Mouse (Mus musculus) kidney, embryonic 14.5 days (tissue): Measurements from ENCODE around the gene Gm12185. TPM values are rescaled to one million over a fixed set of nuclear protein-coding genes. Genes with fewer than 3 reads are reported as not detected.
"Not testable (repeated sequence)": the region's sequence is repeated elsewhere in the genome, so short reads cannot be mapped to it uniquely, and the experiment has no call there.

Experiments
- ATAC-seq: fragments of 200-750 bp; cut with Nextera tagmentation; 2 replicates; pipeline ENCODE4 v1.8.0; 2017; ENCODE audit warnings: moderate number of reproducible peaks, mild to moderate bottlenecking, moderate TSS enrichment, moderate library complexity; ENCODE audit not compliant: low FRiP score, low TSS enrichment
- H3K27ac ChIP-seq: fragments of 300-500 bp; sonication (generic); 2 replicates; pipeline ENCODE4 v1.5.1; 2014; ENCODE audit warnings: low read depth, mild to moderate bottlenecking, low read length, moderate library complexity, mixed read lengths
- H3K27me3 ChIP-seq: fragments of 300-500 bp; sonication (generic); 2 replicates; pipeline ENCODE4 v1.6.1; 2014; ENCODE audit warnings: mild to moderate bottlenecking, low read length; ENCODE audit not compliant: control insufficient read depth, insufficient read depth
- H3K36me3 ChIP-seq: fragments of 300-500 bp; sonication (generic); 2 replicates; pipeline ENCODE4 v1.6.1; 2014; ENCODE audit warnings: low read length, mixed read lengths; ENCODE audit not compliant: control insufficient read depth, insufficient read depth
- H3K4me1 ChIP-seq: fragments of 300-500 bp; sonication (generic); 2 replicates; pipeline ENCODE4 v1.6.1; 2014; ENCODE audit warnings: low read length, mixed read lengths; ENCODE audit not compliant: control insufficient read depth, insufficient read depth
- H3K4me2 ChIP-seq: fragments of 300-500 bp; sonication (generic); replicated peaks from 2 replicates; pipeline ENCODE4 v1.6.1; 2014; ENCODE audit warnings: low read depth, mild to moderate bottlenecking, low read length
- H3K4me3 ChIP-seq: fragments of 300-500 bp; sonication (generic); 2 replicates; pipeline ENCODE4 v1.5.1; 2014; ENCODE audit warnings: mild to moderate bottlenecking, low read length
- H3K9ac ChIP-seq: fragments of 300-500 bp; sonication (generic); 2 replicates; pipeline ENCODE4 v1.6.1; 2014; ENCODE audit warnings: low read depth, mild to moderate bottlenecking, low read length, moderate library complexity
- H3K9me3 ChIP-seq: fragments of 300-500 bp; sonication (generic); 2 replicates; pipeline ENCODE4 v1.6.1; 2016; ENCODE audit warnings: low read length; ENCODE audit not compliant: control insufficient read depth
- WGBS: fragments of 180-500 bp; shearing (Covaris S2); extraction: QIAGEN DNeasy Blood & Tissue Kit; methylation state at CpG from one replicate; pipeline ENCODE4 v1.1.7; 2014; 5-methylcytosine and 5-hydroxymethylcytosine counted together
- polyA plus RNA-seq: library from polyadenylated mRNA; unstranded; fragments of >200 nt; fragmentation: Nextera tagmentation; extraction: Ambion mirVana; gene quantifications from 2 replicates; pipeline ENCODE4 v1.2.1, GENCODE M21; 2014

The Gm12185 gene
- polyA plus RNA-seq, 1 experiment from 2014 or later: not detected

DNA sequence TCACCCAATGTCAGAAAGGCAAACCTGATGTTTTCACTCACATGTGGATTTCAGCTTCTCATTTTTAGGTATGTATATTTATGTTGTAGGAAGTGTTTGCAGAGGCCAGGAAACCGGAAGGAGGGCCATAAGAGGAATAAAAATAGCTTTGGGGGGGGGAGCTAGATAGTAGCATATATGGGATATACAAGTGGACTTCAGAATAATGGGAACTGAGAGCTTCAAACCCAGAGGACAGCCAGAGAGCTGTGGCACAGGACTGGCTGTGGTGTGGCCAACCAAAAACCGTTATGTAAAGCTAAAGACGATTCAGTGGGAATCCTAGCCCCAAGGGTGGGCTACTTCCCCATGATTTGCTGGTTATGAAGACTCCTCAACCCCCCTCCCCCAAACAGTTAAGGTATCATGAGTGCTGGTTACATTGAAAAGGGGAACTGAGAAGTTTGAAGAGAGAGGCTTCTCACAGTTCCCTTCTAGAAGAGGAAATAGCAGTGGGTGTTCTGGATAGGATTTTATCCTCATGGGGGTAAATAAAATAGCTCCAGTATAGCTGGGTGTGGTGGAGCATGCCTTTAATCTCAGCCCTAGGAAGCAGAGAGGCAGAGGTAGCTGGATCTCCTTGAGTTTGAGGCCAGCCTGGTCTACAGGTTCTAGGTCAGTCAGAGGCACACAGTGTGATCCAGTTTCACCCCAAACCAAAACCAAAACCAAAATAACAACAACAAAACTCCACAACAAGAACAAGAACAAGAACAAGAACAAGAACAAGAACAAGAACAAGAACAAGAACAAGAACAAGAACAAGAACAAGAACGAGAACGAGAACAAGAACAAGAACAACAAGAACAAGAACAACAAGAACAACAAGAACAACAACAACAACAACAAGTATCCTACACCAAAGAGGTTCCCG is 91.1 kb downstream of the Gm12185 start:
- H3K4me3 ChIP-seq, H3K27me3 ChIP-seq, H3K9ac ChIP-seq, ATAC-seq, H3K4me1 ChIP-seq, H3K36me3 ChIP-seq, H3K27ac ChIP-seq, H3K9me3 ChIP-seq, H3K4me2 ChIP-seq: not testable (repeated sequence)
- 80% methylated on average over 6 of the region's 6 CpGs for WGBS

DNA sequence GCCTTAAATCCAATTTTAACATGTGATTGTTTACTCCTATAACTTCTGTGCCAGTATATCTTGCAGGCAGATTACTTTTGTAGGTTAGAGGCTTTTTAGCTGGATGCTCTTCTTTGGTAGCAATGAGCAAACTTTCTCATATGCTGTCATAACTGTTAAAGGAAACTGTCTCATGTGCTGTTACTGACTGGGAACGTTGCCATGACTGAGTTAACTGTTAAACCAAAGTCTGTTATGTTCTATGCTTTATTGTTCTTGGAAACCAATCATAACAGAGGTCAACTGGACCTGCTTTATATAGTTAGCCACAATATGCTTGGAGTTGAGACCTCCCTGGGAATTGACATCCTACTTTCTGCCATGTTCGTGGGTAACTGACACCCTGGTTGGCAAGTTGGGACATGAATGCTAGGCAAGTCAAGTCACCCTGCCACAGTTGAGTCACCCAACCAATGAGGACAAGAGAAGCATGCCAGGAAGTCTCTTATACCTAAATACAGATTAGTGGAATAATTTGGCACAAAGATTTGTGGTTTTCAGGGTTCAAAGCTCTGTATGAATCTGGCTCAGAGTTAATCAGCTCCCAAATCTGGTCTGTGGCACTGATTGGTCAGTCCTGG is 93.1 kb downstream of the Gm12185 start:
- Histone ChIP-seq H3K9ac (no peak overlapping the region), H3K36me3 (no peaks in the 10 kb centered on the region), H3K4me3 (no peak overlapping the region), H3K9me3 (no peaks in the 10 kb centered on the region), H3K27ac (no peak overlapping the region), H3K27me3 (no peaks in the 10 kb centered on the region), H3K4me2 (no peak overlapping the region), H3K4me1 (no peaks in the 10 kb centered on the region)
- no peak for ATAC-seq
- WGBS: 67% methylated on average over 2 of the region's 2 CpGs

- Histone ChIP-seq H3K27me3 (no peaks in the 10 kb centered on the region), H3K9me3 (no peaks in the 10 kb centered on the region), H3K27ac (no peak overlapping the region), H3K4me2 (no peak overlapping the region), H3K4me3 (no peak overlapping the region), H3K4me1 (peaks cover 11% of the 10 kb centered on the region), H3K36me3 (no peaks in the 10 kb centered on the region), H3K9ac (no peak overlapping the region)
- ATAC-seq: no peak
- WGBS: 97% methylated on average over 1 of the region's 1 CpGs
These were observed 115.3 kb downstream of the Gm12185 start for GRCm38 (mm10) chr11:48876680-48877079.

DNA sequence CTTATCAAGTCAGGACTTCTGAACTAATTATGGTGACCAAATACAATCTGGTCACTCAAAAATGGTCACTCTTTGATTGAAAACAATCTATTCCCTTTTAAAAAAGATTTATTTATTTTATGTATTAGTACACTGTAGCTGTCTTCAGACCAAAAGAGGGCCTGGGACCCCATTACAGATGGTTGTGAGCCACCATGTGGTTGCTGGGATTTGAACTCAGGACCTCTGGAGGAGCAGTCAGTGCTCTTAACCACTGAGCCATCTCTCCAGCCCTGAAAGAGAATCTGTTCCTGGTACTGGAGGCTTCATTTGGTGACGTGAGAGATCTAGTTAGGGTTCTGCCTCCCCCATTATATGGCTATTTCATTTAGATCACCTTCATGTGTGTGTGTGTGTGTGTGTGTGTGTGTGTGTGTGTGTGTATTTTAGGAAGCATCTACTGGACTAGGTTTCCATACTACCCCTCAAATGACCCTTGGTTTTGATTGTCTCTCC is 116.6 kb downstream of the Gm12185 start:
- not testable (repeated sequence) for H3K27me3 ChIP-seq, H3K4me2 ChIP-seq, H3K27ac ChIP-seq, H3K9me3 ChIP-seq, H3K9ac ChIP-seq, H3K4me3 ChIP-seq, H3K36me3 ChIP-seq, ATAC-seq
- WGBS: 91% methylated on average over 1 of the region's 1 CpGs
- peaks cover 11% of the 10 kb centered on the region for H3K4me1 ChIP-seq

- no peak overlapping the region for H3K4me2 ChIP-seq
- no peaks in the 10 kb centered on the region for H3K27me3 ChIP-seq
- H3K4me3 ChIP-seq: no peak overlapping the region
- H3K9me3 ChIP-seq: no peaks in the 10 kb centered on the region
- H3K9ac ChIP-seq: no peak overlapping the region
- no peaks in the 10 kb centered on the region for H3K36me3 ChIP-seq
- no peak overlapping the region for H3K27ac ChIP-seq
- H3K4me1 ChIP-seq: peaks cover 16% of the 10 kb centered on the region
- ATAC-seq: 0 out of 2 replicates have a peak, but pooled peaks have one; percentile 32
- WGBS: 3% methylated on average over 4 of the region's 4 CpGs
These were observed 117.6 kb downstream of the Gm12185 start for GRCm38 (mm10) chr11:48874465-48874864.

- no peaks in the 10 kb centered on the region for H3K9me3 ChIP-seq
- H3K27ac ChIP-seq: no peak overlapping the region
- no peaks in the 10 kb centered on the region for H3K36me3 ChIP-seq
- H3K4me2 ChIP-seq: no peak overlapping the region
- ATAC-seq: no peak
- WGBS: 54% methylated on average over 10 of the region's 10 CpGs
- no peak overlapping the region for H3K9ac ChIP-seq
- peaks cover 16% of the 10 kb centered on the region for H3K4me1 ChIP-seq
- H3K27me3 ChIP-seq: no peaks in the 10 kb centered on the region
- no peak overlapping the region for H3K4me3 ChIP-seq
These were observed 118.3 kb downstream of the Gm12185 start for GRCm38 (mm10) chr11:48873591-48874290.

- no peaks in the 10 kb centered on the region for H3K27me3 ChIP-seq
- H3K36me3 ChIP-seq: no peaks in the 10 kb centered on the region
- H3K9me3 ChIP-seq: no peaks in the 10 kb centered on the region
- ATAC-seq: no peak
- no peak overlapping the region for H3K27ac ChIP-seq
- 69% methylated on average over 7 of the region's 7 CpGs for WGBS
- no peak overlapping the region; the same call in 1 of the 2 replicates for H3K4me2 ChIP-seq
- H3K4me1 ChIP-seq: peaks cover 16% of the 10 kb centered on the region
- H3K4me3 ChIP-seq: no peak overlapping the region
- H3K9ac ChIP-seq: no peak overlapping the region; the same call in 1 of the 2 replicates
These were observed 119.2 kb downstream of the Gm12185 start for GRCm38 (mm10) chr11:48872695-48873300.

GRCm38 (mm10) chr11:48871817-48872541 is 120.0 kb downstream of the Gm12185 start:
- no peak overlapping the region; the same call in 1 of the 2 replicates for H3K27ac ChIP-seq
- ATAC-seq: peak; percentile 48
- H3K4me2 ChIP-seq: peak overlapping the region; percentile 53
- WGBS: 2% methylated on average over 17 of the region's 17 CpGs
- H3K36me3 ChIP-seq: no peaks in the 10 kb centered on the region
- H3K27me3 ChIP-seq: no peaks in the 10 kb centered on the region
- H3K4me1 ChIP-seq: peaks cover 16% of the 10 kb centered on the region
- peak overlapping the region; percentile 45 for H3K4me3 ChIP-seq
- no peaks in the 10 kb centered on the region for H3K9me3 ChIP-seq
- peak overlapping the region; percentile 61; the same call in 1 of the 2 replicates for H3K9ac ChIP-seq
